Mouse (Mus musculus) MEL (cell line): ENCODE results near the gene Hecw2. TPM values are rescaled to one million over a fixed set of nuclear protein-coding genes. Genes with fewer than 3 reads are reported as not detected.

Experiments used
- DNase-seq: peaks from one replicate; pipeline ENCODE4 v3.0.0; 2011; ENCODE audit warnings: low read depth, low spot score
- H3K27ac ChIP-seq: 2 replicates; pipeline ENCODE4 v1.5.1; 2012; ENCODE audit warnings: low read depth, mild to moderate bottlenecking, control low read depth, low read length, moderate library complexity; ENCODE audit not compliant: control insufficient read depth
- H3K27me3 ChIP-seq, 2 experiments: fragments of 150-350 bp in 1 of 2; sonication (generic) in 1 of 2; 2 replicates each; pipeline ENCODE4 v1.6.1; 2012; ENCODE audit warnings: low read length in 2 of 2, mild to moderate bottlenecking in 2 of 2, improper control_type of control experiment in 1 of 2, moderate library complexity in 1 of 2; ENCODE audit not compliant: insufficient read depth in 2 of 2, control insufficient read depth in 1 of 2
- H3K36me3 ChIP-seq, 2 experiments: 2 replicates each; pipeline ENCODE4 v1.6.1; 2012 to 2014; ENCODE audit warnings: low read length in 2 of 2, improper control_type of control experiment in 1 of 2, inconsistent platforms in 1 of 2, mild to moderate bottlenecking in 1 of 2; ENCODE audit not compliant: insufficient read depth in 2 of 2, control insufficient read depth in 1 of 2
- H3K4me1 ChIP-seq, 2 experiments: fragments of 150-350 bp in 1 of 2; sonication (generic) in 1 of 2; 2 replicates each; pipeline ENCODE4 v1.6.1; 2012; ENCODE audit warnings: low read length in 2 of 2, improper control_type of control experiment in 1 of 2, mild to moderate bottlenecking in 1 of 2; ENCODE audit not compliant: insufficient read depth in 2 of 2, control insufficient read depth in 1 of 2
- H3K4me3 ChIP-seq, 2 experiments: fragments of 150-350 bp in 1 of 2; sonication (generic) in 1 of 2; 2 replicates each; pipeline ENCODE4 v1.5.1; 2012; ENCODE audit warnings: low read depth in 2 of 2, low read length in 2 of 2, mild to moderate bottlenecking in 2 of 2, moderate library complexity in 2 of 2, control low read depth in 1 of 2, improper control_type of control experiment in 1 of 2; ENCODE audit not compliant: control insufficient read depth in 1 of 2, insufficient read depth in 1 of 2
- H3K79me2 ChIP-seq: 2 replicates; pipeline ENCODE4 v1.6.1; 2012; ENCODE audit warnings: mild to moderate bottlenecking, low read length, moderate library complexity; ENCODE audit not compliant: control insufficient read depth, poor library complexity, insufficient read depth
- H3K9ac ChIP-seq: 2 replicates; pipeline ENCODE4 v1.6.1; 2012; ENCODE audit warnings: low read depth, mild to moderate bottlenecking, control low read depth, low read length, moderate library complexity; ENCODE audit not compliant: control insufficient read depth, poor library complexity, severe bottlenecking
- H3K9me3 ChIP-seq: fragments of 150-350 bp; sonication (generic); replicated peaks from 2 replicates; pipeline ENCODE4 v1.6.1; 2012; ENCODE audit warnings: mild to moderate bottlenecking, low read length, improper control_type of control experiment, moderate library complexity; ENCODE audit not compliant: insufficient read depth
- BHLHE40 ChIP-seq: IDR thresholded peaks from 2 replicates; pipeline ENCODE4 v1.6.1; 2012; ENCODE audit warnings: low read depth, mild to moderate bottlenecking, inconsistent platforms, low read length, improper control_type of control experiment, borderline replicate concordance
- ELF1 ChIP-seq: IDR thresholded peaks from 2 replicates; pipeline ENCODE4 v1.6.1; 2014; ENCODE audit warnings: low read depth, mild to moderate bottlenecking, inconsistent platforms, low read length, improper control_type of control experiment, moderate library complexity
- EP300 ChIP-seq, 2 experiments: IDR thresholded peaks; 2 replicates each; pipeline ENCODE4 v1.6.1; 2011; ENCODE audit warnings: improper control_type of control experiment in 2 of 2, low read length in 2 of 2, low read depth in 1 of 2, mild to moderate bottlenecking in 1 of 2
- MAX ChIP-seq: IDR thresholded peaks from 2 replicates; pipeline ENCODE4 v1.6.1; 2011; ENCODE audit warnings: low read length, improper control_type of control experiment
- NELFE ChIP-seq: IDR thresholded peaks from 2 replicates; pipeline ENCODE4 v1.6.1; 2011; ENCODE audit warnings: low read depth, low read length, improper control_type of control experiment
- NRF1 ChIP-seq: IDR thresholded peaks from 2 replicates; pipeline ENCODE4 v1.6.1; 2014; ENCODE audit warnings: low read depth, mild to moderate bottlenecking, inconsistent platforms, low read length, improper control_type of control experiment, moderate library complexity; ENCODE audit not compliant: poor library complexity, insufficient read depth, severe bottlenecking
- TCF12 ChIP-seq: IDR thresholded peaks from 2 replicates; pipeline ENCODE4 v1.6.1; 2014; ENCODE audit warnings: low read depth, mild to moderate bottlenecking, inconsistent platforms, low read length, improper control_type of control experiment, moderate library complexity
- ZC3H11A ChIP-seq: IDR thresholded peaks from 2 replicates; pipeline ENCODE4 v1.6.1; 2012; ENCODE audit warnings: low read depth, mild to moderate bottlenecking, inconsistent platforms, low read length, improper control_type of control experiment
- ZKSCAN1 ChIP-seq: IDR thresholded peaks from 2 replicates; pipeline ENCODE4 v1.6.1; 2012; ENCODE audit warnings: low read depth, mild to moderate bottlenecking, inconsistent platforms, low read length, improper control_type of control experiment, moderate library complexity
- ZMIZ1 ChIP-seq: IDR thresholded peaks from 2 replicates; pipeline ENCODE4 v1.6.1; 2012; ENCODE audit warnings: low read depth, mild to moderate bottlenecking, inconsistent platforms, low read length, improper control_type of control experiment, moderate library complexity
- polyA plus RNA-seq, 2 experiments: library from polyadenylated mRNA; stranded (reverse) in 1 of 2; unstranded in 1 of 2; fragments of >175 nt in 1 of 2; fragments of >200 nt in 1 of 2; gene quantifications; 2 replicates each; pipeline versions ENCODE4 v1.2.1 to v1.2.4; 2012; ENCODE audit warnings: low replicate concordance in 2 of 2, low read depth in 1 of 2; ENCODE audit not compliant: insufficient read length in 2 of 2, insufficient read depth in 1 of 2, missing spikeins in 1 of 2
- total RNA-seq: library from RNA; depleted of rRNA; stranded (reverse); fragments of 300-350 nt; gene quantifications from 2 replicates; pipeline ENCODE4 v1.2.3, GENCODE M21; 2012

Gene Hecw2
- total and polyA plus RNA-seq, 3 experiments = not detected

DNA sequence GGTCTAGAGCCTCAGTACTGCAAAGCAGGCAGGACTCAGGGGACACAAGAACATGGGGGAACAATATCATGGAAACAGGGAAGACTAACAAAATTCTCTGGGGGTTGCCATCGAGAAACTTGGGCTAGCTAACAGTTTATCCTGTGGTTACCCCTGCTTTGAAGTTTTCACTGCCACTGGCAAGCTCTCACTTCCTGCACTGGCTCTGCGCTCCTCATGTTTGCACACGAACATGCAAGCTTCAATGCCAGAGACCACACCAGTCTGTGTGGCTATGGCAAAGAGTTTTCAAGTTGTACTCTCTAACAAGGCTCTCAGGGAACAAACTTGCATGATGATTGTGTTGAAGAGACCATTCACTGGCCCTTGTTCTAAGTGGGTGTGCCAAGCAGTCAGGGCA is 288.8 kb downstream of the Hecw2 start:
- no peak for DNase-seq
- no peak for TF ChIP-seq EP300 (IDR thresholded peaks at IDR 0.05; ENCODE audit: low read depth in 1 of 2, low read length in 2 of 2)
- no peak for TF ChIP-seq TCF12
- TF ChIP-seq ZC3H11A = no peak
- no peak for TF ChIP-seq ZMIZ1

DNA sequence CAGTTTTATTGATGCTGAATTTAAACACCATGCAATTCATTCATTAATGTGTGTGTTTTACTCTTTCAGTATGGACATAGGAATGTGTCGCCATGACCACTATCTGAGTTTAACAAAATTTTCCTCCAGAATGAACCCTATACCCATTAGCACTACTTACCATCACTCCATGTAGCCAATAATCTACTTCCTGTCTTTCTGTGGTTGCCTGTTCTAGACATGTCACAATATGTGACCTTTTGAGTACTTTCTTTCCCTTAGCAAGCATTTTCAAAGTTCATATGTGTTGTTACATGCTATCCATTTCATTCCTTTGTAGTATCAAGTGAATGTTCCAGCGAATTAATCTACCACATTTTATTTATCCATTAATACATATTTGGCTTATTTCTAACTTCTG is 294.6 kb downstream of the Hecw2 start:
- H3K4me1 ChIP-seq = no peaks in the 10 kb centered on the region
- no peak overlapping the region for H3K9ac ChIP-seq
- no peak overlapping the region for H3K4me3 ChIP-seq
- peaks cover 0 to 2% of the 10 kb centered on the region in 2 experiments; a peak in 3 of 4 replicates for H3K27me3 ChIP-seq
- TF ChIP-seq BHLHE40 = no peak
- TF ChIP-seq MAX = no peak
- no peaks in the 10 kb centered on the region for H3K79me2 ChIP-seq
- H3K27ac ChIP-seq = no peak overlapping the region
- no peaks in the 10 kb centered on the region for H3K9me3 ChIP-seq
- no peak for DNase-seq
- no peaks in the 10 kb centered on the region for H3K36me3 ChIP-seq

More for the DNA sequence above, 288.8 kb downstream of the Hecw2 start:
- Histone ChIP-seq H3K27me3 (no peaks in the 10 kb centered on the region; a peak in 1 of 4 replicates), H3K36me3 (no peaks in the 10 kb centered on the region), H3K4me1 (no peaks in the 10 kb centered on the region), H3K4me3 (no peak overlapping the region), H3K79me2 (no peaks in the 10 kb centered on the region), H3K27ac (no peak overlapping the region), H3K9ac (no peak overlapping the region), H3K9me3 (no peaks in the 10 kb centered on the region)

DNA sequence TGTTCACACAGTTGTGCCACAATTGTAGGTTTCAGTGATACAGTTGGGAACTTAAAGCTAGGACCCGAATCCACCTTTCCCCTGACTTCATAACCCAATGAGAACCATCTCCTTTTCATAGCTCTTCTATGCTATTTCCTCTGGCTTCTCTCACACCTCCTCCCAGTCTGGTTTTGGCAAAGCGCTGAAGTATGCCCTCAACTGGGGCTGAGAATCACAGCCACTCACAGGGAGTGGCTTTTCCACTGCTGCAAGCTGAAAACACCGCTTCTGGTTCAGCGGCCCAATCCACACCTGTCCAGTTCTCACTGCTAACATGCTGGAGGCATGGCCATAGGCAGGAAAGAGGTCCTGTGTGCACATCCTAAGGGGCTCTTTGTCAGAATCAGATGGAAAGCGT is 300.7 kb downstream of the Hecw2 start:
- Histone ChIP-seq H3K27me3 (peaks cover 0 to 3% of the 10 kb centered on the region in 2 experiments; a peak in 3 of 4 replicates), H3K36me3 (no peaks in the 10 kb centered on the region), H3K9me3 (no peaks in the 10 kb centered on the region), H3K27ac (no peak overlapping the region), H3K79me2 (no peaks in the 10 kb centered on the region), H3K4me3 (no peak overlapping the region), H3K9ac (no peak overlapping the region), H3K4me1 (no peaks in the 10 kb centered on the region)
- TF ChIP-seq ELF1 = no peak
- TF ChIP-seq NRF1 = no peak
- TF ChIP-seq EP300 (IDR thresholded peaks at IDR 0.05; ENCODE audit: low read depth in 1 of 2, low read length in 2 of 2) = no peak
- no peak for TF ChIP-seq NELFE
- TF ChIP-seq BHLHE40 = no peak
- TF ChIP-seq ZKSCAN1 = no peak
- no peak for DNase-seq
